Mouse (Mus musculus) E14TG2a.4 (cell line): ENCODE results near the gene Pcyox1.
A peak's percentile ranks its signal among the peaks of the same experiment; 100 is the strongest.

Experiments used
- CTCF ChIP-seq: conservative IDR thresholded peaks from 2 replicates; pipeline ENCODE4 v1.5.1; 2014; ENCODE audit warnings: low read length
- NANOG ChIP-seq: IDR thresholded peaks from 2 replicates; pipeline ENCODE4 v1.6.1; 2014; ENCODE audit warnings: borderline replicate concordance, low read length, mixed read lengths
- POU5F1 ChIP-seq: IDR thresholded peaks from 2 replicates; pipeline ENCODE4 v1.6.1; 2014; ENCODE audit warnings: low read length, borderline replicate concordance

DNA sequence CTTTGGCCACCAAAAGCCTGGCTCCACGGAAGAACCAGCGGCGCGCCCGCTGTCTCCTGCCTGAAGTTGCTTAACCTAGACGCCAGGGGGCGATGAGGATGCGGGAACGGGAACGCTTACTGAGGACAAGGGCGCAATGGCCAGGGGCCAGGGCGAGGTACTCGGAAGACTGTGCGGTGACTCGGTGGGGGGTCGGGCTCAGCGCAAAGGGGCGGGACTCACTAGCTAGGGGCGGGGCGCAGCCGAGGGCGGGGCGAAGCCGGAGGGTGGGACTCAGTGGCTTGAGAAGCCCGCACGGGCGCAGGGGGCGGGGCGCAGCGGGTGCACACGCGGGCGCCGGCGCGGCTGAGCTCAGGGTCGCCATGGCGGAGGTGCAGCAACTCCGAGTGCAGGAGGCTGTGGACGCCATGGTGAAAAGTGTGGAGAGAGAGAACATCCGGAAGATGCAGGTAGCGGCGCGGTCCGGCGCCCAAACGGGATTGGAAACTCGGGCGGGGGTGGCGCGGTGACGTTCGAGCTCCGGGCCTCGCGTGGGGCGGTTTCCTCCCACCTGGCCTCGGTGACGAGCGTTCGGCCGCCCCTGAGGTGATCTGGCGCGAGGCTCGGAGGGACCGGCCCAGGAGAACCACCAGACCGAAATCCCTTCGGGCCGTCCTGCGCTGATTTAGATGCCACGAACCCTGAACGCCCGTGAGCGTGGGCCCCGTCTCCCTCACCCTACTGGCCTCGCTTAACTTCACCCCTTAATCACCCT, 31.4 kb downstream of the Pcyox1 start, which contains the start of gene Fam136a:
- TF ChIP-seq CTCF: peak; percentile 81
- no peak for TF ChIP-seq NANOG
- no peak for TF ChIP-seq POU5F1
